Mouse (Mus musculus) megakaryocyte, embryonic 14.5 days (primary cell): ENCODE measurements around the gene Mkks.

ENCODE experiments used
- FLI1 ChIP-seq: IDR thresholded peaks from 2 replicates; pipeline ENCODE4 v1.6.1; 2012; ENCODE audit warnings: low read length, inconsistent platforms, mixed read lengths
- GATA1 ChIP-seq: IDR thresholded peaks from 3 replicates; pipeline ENCODE4 v1.6.1; 2012; ENCODE audit warnings: mixed read lengths, low read length, inconsistent platforms, borderline replicate concordance

DNA sequence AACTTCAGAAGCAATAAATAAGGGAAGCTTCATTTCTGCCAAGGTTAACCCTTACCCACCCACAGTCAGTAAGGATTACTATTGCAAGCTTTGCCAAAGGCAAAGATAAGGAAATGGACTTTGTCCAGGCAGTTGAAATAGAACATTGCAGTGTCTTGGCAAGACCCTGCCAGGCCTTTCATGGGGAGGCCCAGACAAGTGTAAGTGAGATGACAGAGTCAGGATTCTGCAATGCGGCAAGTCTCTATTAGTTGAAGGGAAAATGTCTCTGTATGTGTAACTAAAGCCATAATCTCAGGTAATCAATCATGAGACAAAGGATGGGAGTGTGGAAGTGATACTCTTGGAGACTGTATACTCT is 56.5 kb downstream of the Mkks start:
- TF ChIP-seq GATA1 = no peak
- TF ChIP-seq FLI1 = no peak
